Mouse (Mus musculus) fibroblast of lung, adult 2 months (primary cell): ENCODE measurements at regions not wholly inside any gene's neighbourhood (a gene's known extent, or its start where the extent isn't known, plus 50 kb on each side); places are given as distances from the start of the nearest gene placed in this dataset.

Source experiments
- DNase-seq: peaks from one replicate; pipeline ENCODE4 v3.0.0-alpha.2; 2011; ENCODE audit warnings: low read depth

GRCm38 (mm10) chr14:101267536-101267935 is 67.4 kb upstream of the Prr30 start:
- DNase-seq: no peak
